Mouse (Mus musculus) left cerebral cortex, adult 8-10 months (tissue): Measurements from ENCODE around the gene 4930583I09Rik. TPM values are rescaled to one million over a fixed set of nuclear protein-coding genes. Genes with fewer than 3 reads are reported as not detected.

ENCODE experiments used
- DNase-seq, 2 experiments: peaks; one replicate each; pipeline ENCODE4 v3.0.0; 2022; ENCODE audit warnings: low spot score in 2 of 2
- total RNA-seq, 4 experiments: library from RNA; stranded (reverse); gene quantifications; 2 replicates each; pipeline ENCODE4 v1.2.4; 2022

4930583I09Rik gene
- total RNA-seq, result not detected

DNA sequence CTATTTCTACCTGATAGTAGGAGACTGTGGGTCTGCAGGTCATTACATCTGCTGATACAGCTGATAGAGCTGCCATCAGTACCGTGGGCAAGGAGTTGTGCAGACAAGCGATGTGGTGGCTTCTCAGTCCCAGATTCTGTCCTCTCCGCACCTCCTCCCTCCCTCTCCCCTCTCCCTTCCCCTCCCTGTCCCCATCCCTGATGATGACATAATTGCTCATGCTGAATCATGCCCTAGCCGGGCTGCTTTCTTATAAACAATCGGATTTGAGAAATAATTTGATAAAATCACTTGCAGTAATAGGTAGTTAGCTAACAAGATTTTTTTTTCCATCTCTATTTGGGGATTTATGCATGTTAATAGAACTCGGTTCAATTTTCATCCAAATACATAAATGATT is at the start of gene 4930583I09Rik:
Gene 4930583I09Rik, minus strand, starts transcription at position 144 of the 400 bp plus-strand sequence.
- no peak for DNase-seq

- no peak for DNase-seq
These were observed 40.2 kb upstream of the 4930583I09Rik start for GRCm38 (mm10) chr17:64876111-64876510.

- no peak for DNase-seq
These were observed 37.8 kb upstream of the 4930583I09Rik start for GRCm38 (mm10) chr17:64873651-64874072.

GRCm38 (mm10) chr17:64863817-64864216 is 27.9 kb upstream of the 4930583I09Rik start:
- DNase-seq, result no peak

DNA sequence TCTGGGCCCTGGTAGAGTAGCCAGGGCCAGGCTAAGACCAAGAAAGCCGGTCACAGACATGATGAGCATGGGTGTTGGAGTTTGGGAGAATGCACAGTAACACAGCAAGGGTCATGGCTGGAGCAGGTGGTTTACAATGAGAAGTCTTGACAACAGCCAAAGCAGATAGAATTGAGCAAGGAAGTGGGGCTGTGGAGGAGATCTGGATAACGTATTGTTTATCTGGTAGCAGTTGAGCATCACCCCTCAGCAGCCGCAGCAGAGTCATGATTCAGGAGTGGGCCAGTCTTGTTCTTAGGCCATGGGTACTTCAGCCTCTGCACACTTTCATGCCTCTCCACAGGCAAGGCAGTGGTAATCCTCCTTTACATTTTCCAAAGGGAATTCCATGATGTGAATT is 25.1 kb upstream of the 4930583I09Rik start:
- DNase-seq, result no peak

GRCm38 (mm10) chr17:64858848-64859247 is 23.0 kb upstream of the 4930583I09Rik start:
- DNase-seq, result no peak

- no peak for DNase-seq
These were observed 12.2 kb upstream of the 4930583I09Rik start for GRCm38 (mm10) chr17:64848031-64848430.

GRCm38 (mm10) chr17:64846654-64847053 is 10.8 kb upstream of the 4930583I09Rik start:
- DNase-seq, result no peak

DNA sequence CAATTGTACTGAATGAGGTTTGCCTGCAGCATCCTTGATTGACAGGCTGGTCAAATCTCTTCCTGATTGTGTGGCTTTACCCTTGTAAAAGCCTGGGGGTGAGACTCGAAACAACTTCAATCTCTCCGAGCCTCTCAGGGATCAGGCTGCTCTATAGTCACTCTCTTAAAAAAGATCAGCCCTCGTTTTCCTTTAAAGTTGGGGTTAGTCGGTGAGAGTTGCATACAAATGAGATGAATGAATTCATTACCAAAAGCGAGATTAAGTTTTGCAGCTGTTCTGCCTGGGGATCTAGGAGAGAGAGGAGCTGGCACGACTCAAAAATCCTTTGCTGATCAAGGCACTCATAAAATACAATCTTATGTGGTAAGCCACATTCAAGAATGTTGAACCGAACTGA is 1.0 kb upstream of the 4930583I09Rik start:
- no peak for DNase-seq

DNA sequence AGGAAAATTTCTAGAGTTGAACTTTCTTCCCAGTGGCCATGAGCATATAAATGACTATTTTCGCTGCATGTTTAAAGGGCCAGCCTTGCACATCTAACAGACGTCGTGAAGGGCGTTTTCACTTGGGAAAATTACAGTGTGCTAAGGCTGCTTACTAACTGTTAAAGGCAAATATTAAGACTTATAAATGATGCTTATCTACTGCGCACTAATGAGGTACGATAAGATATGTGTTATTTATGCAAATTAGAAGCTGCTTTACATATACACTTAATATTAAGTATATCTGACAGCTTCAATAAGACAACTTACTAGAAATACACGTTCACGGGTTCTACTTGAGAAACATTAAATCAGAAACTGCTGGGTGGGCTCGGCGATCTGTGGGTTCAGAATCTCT is 481 bp upstream of the 4930583I09Rik start:
- no peak for DNase-seq

DNA sequence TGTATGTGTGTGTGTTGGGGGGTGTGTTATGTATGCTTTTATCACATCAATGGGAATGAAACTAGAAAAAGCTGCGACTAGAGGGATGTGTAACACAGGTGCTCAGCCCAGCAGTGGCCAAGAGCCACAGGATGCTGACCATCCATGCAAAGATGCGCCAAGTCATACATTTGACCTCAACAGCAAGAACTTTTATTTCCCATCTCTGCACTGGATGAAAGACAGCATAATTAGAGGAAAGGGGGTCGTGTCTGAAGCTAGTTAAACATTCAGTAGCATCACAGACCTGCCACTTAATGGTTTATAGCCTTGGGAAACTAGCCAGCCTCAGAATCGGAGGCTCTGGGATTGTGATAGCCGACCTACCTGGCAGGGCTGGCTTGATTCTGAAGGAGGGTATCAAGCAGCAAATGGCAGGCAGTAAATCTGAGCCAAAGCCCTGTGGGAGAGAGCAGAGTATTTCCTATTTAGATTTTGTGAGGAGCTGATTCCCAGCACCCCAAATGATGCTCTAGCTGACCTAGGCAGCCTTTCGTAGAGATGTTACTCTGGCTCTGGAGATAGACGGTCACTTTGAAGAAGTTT is 1.9 kb downstream of the 4930583I09Rik start:
- DNase-seq, result no peak

GRCm38 (mm10) chr17:64833071-64833470 is 2.8 kb downstream of the 4930583I09Rik start:
- no peak for DNase-seq

DNA sequence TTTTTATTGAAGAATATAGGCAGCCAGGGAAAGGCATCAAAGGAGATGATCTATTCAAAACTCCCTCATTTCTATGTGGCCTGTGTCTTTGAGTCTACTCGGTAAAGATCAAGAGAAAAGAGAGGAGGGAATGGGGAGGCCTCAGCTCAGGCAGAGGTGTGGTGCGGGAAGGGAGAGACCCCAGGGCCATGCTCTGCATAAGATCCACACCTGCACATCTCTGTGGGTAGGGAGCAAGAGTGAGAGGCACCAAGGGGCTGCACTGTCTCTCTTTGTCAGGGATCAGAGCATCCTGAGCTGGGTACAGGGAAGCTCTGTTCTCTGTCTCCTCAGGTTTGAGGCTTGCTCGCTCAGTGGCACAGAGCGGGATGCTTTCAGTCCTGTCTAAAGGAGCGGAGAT is 8.4 kb downstream of the 4930583I09Rik start:
- no peak for DNase-seq

DNA sequence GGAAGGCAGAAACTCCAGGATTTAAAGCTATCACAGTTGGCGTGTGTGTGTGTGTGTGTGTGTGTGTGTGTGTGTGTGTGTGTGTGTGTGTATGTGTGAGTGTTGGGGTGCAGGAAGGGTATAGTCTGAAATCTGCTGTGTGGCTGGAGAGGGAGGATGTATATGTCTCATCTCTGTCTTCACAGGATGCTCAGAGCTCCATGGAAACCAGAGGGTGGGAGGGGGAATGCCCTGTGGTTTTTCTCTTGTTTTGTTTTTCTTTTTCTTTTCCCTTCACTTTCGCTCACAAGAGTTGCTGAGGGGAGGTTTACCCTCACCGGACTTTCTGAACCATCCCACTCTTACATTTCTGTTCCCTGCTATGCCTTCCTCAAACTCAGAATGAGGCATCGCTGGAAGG is 9.0 kb downstream of the 4930583I09Rik start:
- DNase-seq, result no peak

- no peak for DNase-seq
These were observed 13.3 kb downstream of the 4930583I09Rik start for GRCm38 (mm10) chr17:64822561-64822960.

GRCm38 (mm10) chr17:64820841-64821593 is 14.9 kb downstream of the 4930583I09Rik start:
- DNase-seq, result no peak

DNA sequence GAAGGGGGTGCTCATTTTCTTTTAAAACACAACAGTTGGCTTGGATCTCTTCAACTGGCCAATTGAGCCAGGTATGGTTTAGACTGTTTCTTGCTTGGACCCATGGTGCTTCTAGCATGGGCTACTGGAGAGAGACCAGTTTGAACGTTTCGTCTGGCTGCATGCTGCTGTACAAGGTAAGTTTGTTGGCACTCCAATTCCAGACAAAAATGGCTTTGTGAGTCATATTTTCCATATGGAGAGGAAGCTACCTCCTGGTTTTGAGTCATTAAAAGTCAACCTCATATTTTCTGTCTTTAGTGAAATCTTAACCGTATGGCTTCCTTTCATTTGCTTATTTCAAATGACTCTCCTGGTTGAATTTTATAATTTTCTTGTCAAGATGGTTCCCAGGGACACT is 19.6 kb downstream of the 4930583I09Rik start:
- DNase-seq, result no peak

GRCm38 (mm10) chr17:64815806-64816205 is 20.1 kb downstream of the 4930583I09Rik start:
- DNase-seq, result no peak

DNA sequence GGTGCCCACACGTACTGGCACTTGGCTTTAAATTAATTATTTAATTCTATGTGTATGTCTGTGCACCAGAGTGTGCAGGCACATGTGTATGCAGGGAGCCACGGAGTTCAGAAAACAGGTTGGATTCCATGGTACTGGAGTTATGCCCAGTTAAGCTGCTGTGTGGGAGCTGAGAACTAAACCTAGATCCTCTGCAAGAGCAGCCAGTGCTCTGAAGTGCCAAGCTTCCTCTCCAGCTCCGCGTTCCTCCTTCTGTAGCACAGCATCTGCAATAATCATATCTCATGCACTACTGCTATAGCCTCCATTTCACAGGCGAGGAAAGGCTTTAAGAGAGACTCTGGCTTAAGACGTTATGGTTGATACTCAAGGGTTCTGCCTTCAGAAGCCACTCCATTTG is 22.3 kb downstream of the 4930583I09Rik start:
- DNase-seq, result no peak

DNA sequence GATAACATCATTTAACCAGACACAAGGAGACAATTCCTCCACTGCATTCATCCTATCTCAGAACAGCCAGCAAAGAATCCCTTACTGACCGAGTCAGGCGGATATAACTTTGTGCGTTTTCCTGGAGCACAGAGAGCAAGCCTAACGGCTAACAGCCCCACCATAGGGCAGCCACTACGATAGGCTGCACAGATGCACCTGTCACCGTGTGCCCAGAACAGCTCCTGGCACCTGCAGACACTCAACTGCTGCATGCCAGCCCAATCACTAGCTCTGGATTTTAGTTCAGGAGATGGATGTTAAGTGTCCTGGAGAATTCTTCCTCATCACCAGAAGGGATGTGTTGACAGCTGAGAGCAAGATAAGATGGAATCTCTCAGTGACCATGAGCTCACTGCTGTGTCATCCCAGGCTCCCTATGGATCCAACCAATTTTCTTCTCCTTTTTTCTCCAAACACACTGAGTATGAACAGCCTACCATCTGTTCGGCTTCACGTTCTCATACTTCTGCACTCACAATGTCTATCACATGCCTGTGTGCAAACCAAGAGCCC is 29.8 kb downstream of the 4930583I09Rik start:
- DNase-seq, result no peak

DNA sequence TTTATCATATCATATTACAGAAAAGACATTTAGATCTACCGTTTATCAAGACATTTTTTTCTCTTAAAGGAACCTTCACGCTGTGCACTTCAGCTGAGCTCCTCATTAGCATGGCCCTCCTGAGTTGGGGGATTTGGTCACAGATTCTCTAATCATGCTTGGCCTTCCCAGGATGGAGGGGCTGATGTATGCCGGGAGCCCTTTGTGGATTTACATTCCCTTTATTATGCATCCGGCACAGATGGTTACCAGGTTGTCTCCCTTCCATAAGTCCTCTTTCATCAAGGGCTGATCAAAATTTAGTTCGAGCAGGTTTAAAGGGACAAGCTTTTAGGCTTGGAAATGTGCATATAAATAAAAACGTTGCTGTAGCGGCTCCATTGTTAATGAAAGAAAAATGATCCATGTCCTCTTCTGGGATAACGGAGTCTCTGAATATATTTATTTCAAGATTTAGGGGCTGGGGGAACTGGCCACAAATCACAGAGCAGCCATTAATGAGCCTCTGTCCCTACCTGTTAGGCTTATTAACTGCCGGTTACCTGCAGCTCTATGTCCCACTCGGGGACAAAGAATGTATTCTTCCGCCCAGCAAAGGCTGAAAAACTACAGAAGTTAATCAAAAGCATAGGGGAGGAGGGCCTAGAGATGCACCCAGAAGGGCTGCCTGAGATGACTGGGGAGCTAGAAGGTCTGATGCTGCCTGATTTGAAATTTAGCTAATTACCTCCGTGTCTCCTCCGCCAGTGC is 31.3 kb downstream of the 4930583I09Rik start:
- no peak for DNase-seq

- DNase-seq, result no peak
These were observed 33.0 kb downstream of the 4930583I09Rik start for GRCm38 (mm10) chr17:64802956-64803275.
